Mouse (Mus musculus) CH12.LX (cell line): ENCODE measurements around the gene Vps35l. TPM values are rescaled to one million over a fixed set of nuclear protein-coding genes. Genes with fewer than 3 reads are reported as not detected.

Experiments
- DNase-seq: peaks from one replicate; pipeline ENCODE4 v3.0.0-alpha.2; 2013; ENCODE audit errors: extremely low read depth
- H3K27ac ChIP-seq: 2 replicates; pipeline ENCODE4 v1.5.1; 2012; ENCODE audit warnings: low read depth, mild to moderate bottlenecking, control low read depth, moderate library complexity; ENCODE audit not compliant: insufficient read depth
- H3K27me3 ChIP-seq: replicated peaks from 2 replicates; pipeline ENCODE3; 2012; ENCODE audit warnings: inconsistent platforms
- H3K36me3 ChIP-seq, 2 experiments: replicated peaks in 1 of 2; 2 replicates each; pipeline versions ENCODE3 to v1.6.1; 2012; ENCODE audit warnings: inconsistent platforms in 1 of 2, low read length in 1 of 2, mild to moderate bottlenecking in 1 of 2, mixed read lengths in 1 of 2, moderate library complexity in 1 of 2; ENCODE audit not compliant: control insufficient read depth in 1 of 2, insufficient read depth in 1 of 2
- H3K4me1 ChIP-seq, 2 experiments: 2 replicates each; pipeline ENCODE4 v1.6.1; 2012; ENCODE audit warnings: inconsistent platforms in 1 of 2, moderate library complexity in 1 of 2; ENCODE audit not compliant: insufficient read depth in 2 of 2, control insufficient read depth in 1 of 2
- H3K4me2 ChIP-seq: 2 replicates; pipeline ENCODE4 v1.6.1; 2012; ENCODE audit warnings: low read depth, mild to moderate bottlenecking, control low read depth; ENCODE audit not compliant: poor library complexity, insufficient read depth, severe bottlenecking
- H3K4me3 ChIP-seq, 3 experiments: fragments of 150-350 bp in 1 of 3; sonication (generic) in 1 of 3; replicated peaks in 1 of 3; 2 replicates each; pipeline versions ENCODE3 to v1.5.1; 2011 to 2012; ENCODE audit warnings: low read depth in 2 of 3, low read length in 2 of 3, mild to moderate bottlenecking in 2 of 3, moderate library complexity in 2 of 3, control low read depth in 1 of 3, improper control_type of control experiment in 1 of 3, inconsistent platforms in 1 of 3, mixed read lengths in 1 of 3; ENCODE audit not compliant: poor library complexity in 1 of 3
- H3K79me2 ChIP-seq: replicated peaks from 2 replicates; pipeline ENCODE4 v1.6.1; 2012; ENCODE audit warnings: mild to moderate bottlenecking, moderate library complexity; ENCODE audit not compliant: control insufficient read depth, poor library complexity, insufficient read depth, severe bottlenecking; ENCODE audit errors: extremely low read depth
- H3K9ac ChIP-seq: 2 replicates; pipeline ENCODE4 v1.6.1; 2012; ENCODE audit warnings: low read depth, mild to moderate bottlenecking, control low read depth, moderate library complexity; ENCODE audit not compliant: insufficient read depth
- H3K9me3 ChIP-seq: replicated peaks from 2 replicates; pipeline ENCODE3; 2012; ENCODE audit warnings: low read length, inconsistent platforms, mixed read lengths
- CHD2 ChIP-seq: IDR thresholded peaks from 2 replicates; pipeline ENCODE4 v1.6.1; 2011; ENCODE audit warnings: low read length, improper control_type of control experiment
- EP300 ChIP-seq: IDR thresholded peaks from 2 replicates; pipeline ENCODE4 v1.6.1; 2011; ENCODE audit warnings: low read length, improper control_type of control experiment
- ETS1 ChIP-seq: conservative IDR thresholded peaks from 2 replicates; pipeline ENCODE4 v1.6.1; 2012; ENCODE audit warnings: low read depth, mild to moderate bottlenecking, inconsistent platforms, low read length, improper control_type of control experiment, moderate library complexity
- JUN ChIP-seq: IDR thresholded peaks from 2 replicates; pipeline ENCODE4 v1.6.1; 2011; ENCODE audit warnings: low read depth, mild to moderate bottlenecking, low read length, improper control_type of control experiment, moderate library complexity; ENCODE audit not compliant: insufficient read depth
- MXI1 ChIP-seq: IDR thresholded peaks from 2 replicates; pipeline ENCODE4 v1.6.1; 2011; ENCODE audit warnings: mild to moderate bottlenecking, low read depth, low read length, improper control_type of control experiment
- MYC ChIP-seq: IDR thresholded peaks from 2 replicates; pipeline ENCODE4 v1.6.1; 2011; ENCODE audit warnings: low read depth, mild to moderate bottlenecking, improper control_type of control experiment, low read length
- NELFE ChIP-seq: IDR thresholded peaks from 2 replicates; pipeline ENCODE4 v1.6.1; 2011; ENCODE audit warnings: low read depth, low read length, improper control_type of control experiment
- NRF1 ChIP-seq: IDR thresholded peaks from 2 replicates; pipeline ENCODE4 v1.6.1; 2014; ENCODE audit warnings: low read depth, mild to moderate bottlenecking, inconsistent platforms, low read length, improper control_type of control experiment, moderate library complexity
- POLR2A ChIP-seq: IDR thresholded peaks from 2 replicates; pipeline ENCODE4 v1.6.1; 2011; ENCODE audit warnings: low read depth, mild to moderate bottlenecking, improper control_type of control experiment, low read length
- SMC3 ChIP-seq: IDR thresholded peaks from 2 replicates; pipeline ENCODE4 v1.6.1; 2011; ENCODE audit warnings: low read depth, low read length, improper control_type of control experiment
- TBP ChIP-seq: conservative IDR thresholded peaks from 2 replicates; pipeline ENCODE4 v1.6.1; 2011; ENCODE audit warnings: low read depth, low read length, improper control_type of control experiment
- ZC3H11A ChIP-seq: IDR thresholded peaks from 2 replicates; pipeline ENCODE4 v1.6.1; 2012; ENCODE audit warnings: low read depth, mild to moderate bottlenecking, inconsistent platforms, low read length, improper control_type of control experiment
- ZMIZ1 ChIP-seq: IDR thresholded peaks from 2 replicates; pipeline ENCODE4 v1.6.1; 2012; ENCODE audit warnings: low read depth, mild to moderate bottlenecking, inconsistent platforms, low read length, improper control_type of control experiment
- dilution Hi-C: fragments of 300-500 bp; cut with MboI; formaldehyde crosslinking; loops from 2 replicates; pipeline ENCODE4 v1.14.3; 2020; ENCODE audit warnings: low sequenced_read_pairs; ENCODE audit not compliant: extremely low pct_unique_long_range_greater_than_20kb, extremely low pct_ligation_motif_present
- in situ Hi-C: fragments of 300-500 bp; cut with MboI; formaldehyde crosslinking; loops from 3 replicates; pipeline ENCODE4 v1.14.3; 2019; ENCODE audit warnings: low sequenced_read_pairs, low pct_ligation_motif_present, low pct_unique_long_range_greater_than_20kb, mixed read lengths
- polyA plus RNA-seq: library from polyadenylated mRNA; unstranded; fragments of >175 nt; gene quantifications from 2 replicates; pipeline ENCODE4 v1.2.1, GENCODE M21; 2012; ENCODE audit warnings: low read depth; ENCODE audit not compliant: insufficient read length
- total RNA-seq, 2 experiments: library from RNA; depleted of rRNA; stranded (reverse); fragments of 300-350 nt in 1 of 2; fragments of >200 nt in 1 of 2; gene quantifications; 2 replicates each; pipeline ENCODE4 v1.2.3; 2012 to 2014

Vps35l gene
- total and polyA plus RNA-seq, 3 experiments = 43.9 to 57.7 (median 54.7) TPM

- H3K4me1 ChIP-seq = peaks cover 0 to 7% of the 10 kb centered on the region in 2 experiments; a peak in 1 of 4 replicates
- dilution Hi-C loops = no loop called here
- no peak overlapping the region for H3K27ac ChIP-seq
- no peak overlapping the region for H3K9ac ChIP-seq
- no peaks in the 10 kb centered on the region for H3K79me2 ChIP-seq
- H3K4me3 ChIP-seq = no peak overlapping the region
- H3K9me3 ChIP-seq = no peaks in the 10 kb centered on the region
- in situ Hi-C loops = no loop called here
- H3K27me3 ChIP-seq = no peaks in the 10 kb centered on the region
- peaks cover 60 to 89% of the 10 kb centered on the region in 2 experiments for H3K36me3 ChIP-seq
- no peak for TF ChIP-seq JUN
- no peak for TF ChIP-seq POLR2A
- no peak for TF ChIP-seq TBP
- TF ChIP-seq SMC3 = no peak
- no peak for TF ChIP-seq ETS1
- TF ChIP-seq ZMIZ1 = no peak
- no peak for TF ChIP-seq MYC
- TF ChIP-seq NELFE = no peak
- no peak for TF ChIP-seq MXI1
- TF ChIP-seq NRF1 = no peak
- no peak for TF ChIP-seq ZC3H11A
- TF ChIP-seq, all 38 proteins: peak for 0
- no peak for DNase-seq
- H3K4me2 ChIP-seq = no peak overlapping the region
These were observed 8.1 kb downstream of the Vps35l start for GRCm38 (mm10) chr7:118747891-118748672.

GRCm38 (mm10) chr7:118749706-118750105 is 9.7 kb downstream of the Vps35l start:
- 0 out of 4 replicates have a peak, but pooled peaks cover 0 to 3% of the 10 kb centered on the region in 2 experiments for H3K4me1 ChIP-seq
- H3K27me3 ChIP-seq = no peaks in the 10 kb centered on the region
- no peak overlapping the region for H3K4me2 ChIP-seq
- H3K79me2 ChIP-seq = no peaks in the 10 kb centered on the region
- DNase-seq = no peak
- no peak overlapping the region for H3K4me3 ChIP-seq
- H3K27ac ChIP-seq = no peak overlapping the region
- no peak overlapping the region for H3K9ac ChIP-seq
- no peak for TF ChIP-seq CHD2
- no peak for TF ChIP-seq EP300
- TF ChIP-seq, all 38 proteins: peak for 0
- Histone ChIP-seq H3K9me3 (no peaks in the 10 kb centered on the region), H3K36me3 (peaks cover 66 to 95% of the 10 kb centered on the region in 2 experiments)
- dilution Hi-C loops = no loop called here
- in situ Hi-C loops = no loop called here

- 0 out of 4 replicates have a peak, but pooled peaks cover 0 to 3% of the 10 kb centered on the region in 2 experiments for H3K4me1 ChIP-seq
- in situ Hi-C loops (no loop called here), dilution Hi-C loops (no loop called here)
- H3K9ac ChIP-seq = no peak overlapping the region
- H3K27ac ChIP-seq = no peak overlapping the region
- H3K9me3 ChIP-seq = no peaks in the 10 kb centered on the region
- DNase-seq = no peak
- no peak overlapping the region for H3K4me3 ChIP-seq
- H3K4me2 ChIP-seq = no peak overlapping the region
- no peaks in the 10 kb centered on the region for H3K79me2 ChIP-seq
- peaks cover 53 to 95% of the 10 kb centered on the region in 2 experiments for H3K36me3 ChIP-seq
- no peak for TF ChIP-seq NELFE
- H3K27me3 ChIP-seq = no peaks in the 10 kb centered on the region
These were observed 11.6 kb downstream of the Vps35l start for GRCm38 (mm10) chr7:118751625-118752024.
